Mouse (Mus musculus) cerebellum, postnatal 25 days (tissue): ENCODE measurements at regions not wholly inside any gene's neighbourhood (a gene's known extent, or its start where the extent isn't known, plus 50 kb on each side); places are given as distances from the start of the nearest gene placed in this dataset.
A peak's percentile ranks its signal among the peaks of the same experiment; 100 is the strongest.

Experiments
- DNase-seq, 2 experiments: peaks; one replicate each; pipeline ENCODE4 v3.0.0; 2021; ENCODE audit warnings: mixed read lengths in 2 of 2

DNA sequence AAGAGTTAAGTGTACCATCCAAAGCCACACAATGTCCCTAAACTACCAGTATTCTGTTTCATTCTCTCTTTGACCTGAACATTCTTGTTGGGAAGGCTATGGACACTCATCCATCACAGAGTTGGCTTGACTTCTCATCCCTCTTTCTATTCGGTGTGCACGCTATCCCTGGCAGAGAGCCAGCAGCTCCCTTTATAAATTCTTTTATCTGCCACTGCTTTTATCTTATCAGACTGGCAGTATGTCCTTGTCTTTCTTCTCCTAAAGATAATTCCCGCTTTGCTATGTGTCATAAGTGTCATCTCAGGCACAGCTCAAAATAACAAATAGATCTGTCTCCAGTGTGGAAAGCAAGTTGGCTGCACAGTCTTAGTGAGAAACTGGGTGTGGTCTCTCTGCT, 106.6 kb upstream of the Lipc start:
- DNase-seq: peak in 1 of 2 experiments; percentile 15

DNA sequence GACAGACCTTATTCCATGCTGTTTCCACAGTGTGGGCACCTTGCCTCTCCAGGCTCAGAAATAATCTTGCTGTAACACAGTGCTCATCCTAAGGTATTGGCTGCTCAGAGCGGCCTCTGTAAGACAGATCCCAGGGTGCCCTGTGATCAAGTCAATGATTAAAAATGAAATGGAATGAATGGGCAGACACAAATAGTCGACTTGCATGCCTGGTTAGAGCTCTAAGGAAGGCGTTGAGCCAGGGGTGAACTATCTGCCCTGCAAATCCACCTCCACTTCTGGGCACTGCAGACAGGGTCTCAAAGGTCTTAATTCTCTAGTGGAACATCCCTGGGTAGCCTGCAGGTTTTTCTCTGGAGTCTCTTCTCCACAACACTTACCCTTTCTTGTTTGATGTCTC, 104.8 kb upstream of the Lipc start:
- DNase-seq: no peak

DNA sequence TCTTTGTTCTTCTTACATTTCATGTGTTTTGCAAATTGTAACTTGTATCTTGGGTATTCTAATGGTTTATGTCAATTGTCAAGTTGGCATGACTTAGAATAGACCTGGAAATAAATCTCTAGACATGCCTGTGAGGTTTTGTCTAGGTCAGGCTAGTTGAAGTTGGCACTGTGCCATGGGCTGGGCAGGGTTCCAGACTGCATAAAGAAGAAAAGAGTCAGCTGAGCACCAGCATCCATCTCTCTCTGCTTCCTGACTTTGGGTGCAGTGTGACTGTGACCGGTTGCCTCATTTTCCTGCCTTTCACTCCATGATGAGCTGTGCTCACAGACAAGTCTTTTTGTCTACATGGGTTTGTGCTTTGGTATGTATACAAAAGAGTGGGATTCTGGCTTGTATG, 91.9 kb upstream of the Lipc start:
- peak; percentile 35 to 67 for DNase-seq

DNA sequence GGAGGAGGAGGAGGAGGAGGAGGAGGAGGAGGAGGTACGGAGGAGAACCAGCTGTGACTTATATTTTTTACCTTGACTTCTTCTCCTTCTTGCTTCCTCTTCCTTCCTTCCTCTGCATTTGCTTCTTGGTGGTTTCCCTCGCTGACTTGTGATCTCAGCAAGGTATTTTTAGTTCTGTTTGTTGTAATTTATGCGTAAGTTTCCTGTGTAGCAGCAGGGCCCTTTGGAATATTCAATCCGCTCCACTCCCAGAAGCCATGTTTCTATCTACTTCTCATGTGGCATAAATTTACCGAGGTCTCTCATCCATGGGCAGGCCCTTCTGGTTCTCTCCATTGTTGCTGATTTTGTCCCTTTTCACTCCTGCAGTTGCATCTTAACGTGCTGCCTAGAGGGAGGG, 83.3 kb upstream of the Lipc start:
- DNase-seq: no peak

DNA sequence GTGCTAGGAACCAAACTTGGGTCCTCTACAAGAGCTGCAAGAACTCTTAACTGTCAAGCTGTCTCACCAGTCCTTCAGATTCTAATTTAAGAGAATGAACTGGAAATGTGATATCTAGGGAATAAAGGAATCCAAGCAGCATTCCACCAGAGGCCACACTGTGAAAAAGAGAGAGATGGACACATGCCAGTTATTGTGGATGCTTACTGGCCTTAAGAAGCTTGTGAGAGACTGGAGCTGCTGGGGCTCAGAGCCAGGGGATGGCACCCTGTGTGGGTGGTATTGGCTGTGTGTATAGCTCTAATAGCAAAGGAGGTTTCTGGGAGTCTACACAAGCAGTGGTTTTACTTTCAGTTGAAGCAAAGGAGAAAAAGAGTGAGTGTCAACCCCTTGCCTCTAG, 80.1 kb upstream of the Lipc start:
- DNase-seq: no peak

DNA sequence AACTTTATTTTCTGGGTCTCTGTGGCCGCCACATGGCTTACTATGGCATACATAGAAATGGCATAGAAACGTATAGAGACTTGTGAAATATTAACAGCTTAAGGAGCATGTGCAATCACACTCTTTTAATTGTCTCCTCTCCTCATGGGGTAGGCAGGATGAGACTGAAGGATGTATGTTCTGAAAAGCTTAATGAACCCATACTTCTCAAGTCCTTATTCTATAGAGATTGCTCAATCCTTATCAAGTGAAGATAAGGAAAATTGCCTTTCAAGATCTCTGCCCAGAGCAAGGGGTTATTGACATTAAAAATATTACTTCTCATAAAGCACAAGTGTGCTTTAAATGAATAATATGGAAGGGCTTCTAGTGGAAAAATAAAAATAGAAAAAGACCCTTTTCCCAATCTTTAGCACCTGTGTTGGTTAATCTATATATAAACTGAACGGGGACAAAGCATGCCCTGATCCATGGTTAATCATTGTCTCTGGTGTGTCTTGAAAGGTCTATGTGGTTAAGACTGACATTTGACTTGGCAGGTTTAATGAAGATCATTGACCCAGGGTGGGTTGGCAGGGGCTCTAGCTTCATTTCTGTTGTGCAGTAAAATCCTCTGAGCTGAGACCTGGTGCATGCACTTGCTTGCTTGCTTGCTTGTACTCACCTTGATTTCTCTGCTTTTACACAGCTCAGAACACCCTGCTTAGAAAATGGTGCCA, 78.3 kb upstream of the Lipc start:
- DNase-seq: no peak

DNA sequence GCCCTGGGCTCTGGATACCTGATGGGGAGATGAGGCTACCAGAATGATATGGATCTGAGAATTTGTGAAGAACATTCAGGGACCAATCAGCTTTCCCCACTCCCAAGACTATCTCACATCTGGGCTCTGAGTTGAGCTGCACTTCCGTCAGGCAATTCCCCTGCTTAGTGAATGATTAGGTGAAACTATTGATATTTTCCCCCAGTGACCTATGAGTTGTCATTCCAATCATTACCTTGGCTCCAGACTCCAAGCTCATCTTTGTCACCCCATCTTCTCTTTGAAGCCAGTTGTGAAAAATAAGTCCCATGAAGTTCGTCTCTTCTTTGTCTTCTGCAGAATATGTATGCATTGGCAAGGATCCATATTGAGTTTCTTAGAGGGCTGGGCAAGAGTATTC, 76.1 kb upstream of the Lipc start:
- no peak for DNase-seq

DNA sequence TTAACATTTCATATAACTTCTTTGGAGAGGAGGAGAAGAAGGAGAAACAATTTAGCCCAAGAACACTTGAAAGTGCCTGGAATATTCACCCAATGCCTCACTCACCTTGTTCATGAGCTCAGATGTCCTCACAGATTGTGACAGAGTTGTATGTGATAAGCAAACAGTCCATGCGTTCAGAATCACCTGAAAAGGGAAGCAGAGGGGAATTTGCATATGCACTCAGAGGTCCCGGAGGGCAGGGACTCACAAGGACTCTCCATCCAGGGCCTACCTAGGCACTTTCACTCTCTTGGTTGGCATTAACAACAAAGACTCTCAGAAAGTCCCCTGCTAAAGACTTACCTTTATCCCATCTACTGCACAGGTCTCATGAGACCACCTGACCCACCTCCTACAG, 75.6 kb upstream of the Lipc start:
- DNase-seq: no peak

DNA sequence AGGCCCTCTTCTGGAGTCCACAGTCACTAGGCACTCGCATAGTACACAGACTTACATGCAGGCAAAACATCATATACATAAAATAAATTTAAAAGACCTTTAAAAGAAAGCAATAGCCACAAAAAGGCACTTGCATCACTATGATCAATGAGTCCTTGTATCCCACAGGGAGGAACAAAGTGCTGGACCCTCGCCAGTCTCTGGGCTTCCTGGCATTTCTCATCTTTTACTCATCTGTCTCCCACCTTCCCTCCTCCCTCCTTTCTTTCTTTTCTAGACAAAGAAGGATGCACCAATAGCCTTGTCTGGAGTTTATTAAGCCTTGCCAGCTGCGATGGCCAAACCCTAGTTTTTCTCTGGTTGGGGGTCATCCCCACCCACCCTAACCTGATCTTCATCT, 73.2 kb upstream of the Lipc start:
- DNase-seq: no peak

DNA sequence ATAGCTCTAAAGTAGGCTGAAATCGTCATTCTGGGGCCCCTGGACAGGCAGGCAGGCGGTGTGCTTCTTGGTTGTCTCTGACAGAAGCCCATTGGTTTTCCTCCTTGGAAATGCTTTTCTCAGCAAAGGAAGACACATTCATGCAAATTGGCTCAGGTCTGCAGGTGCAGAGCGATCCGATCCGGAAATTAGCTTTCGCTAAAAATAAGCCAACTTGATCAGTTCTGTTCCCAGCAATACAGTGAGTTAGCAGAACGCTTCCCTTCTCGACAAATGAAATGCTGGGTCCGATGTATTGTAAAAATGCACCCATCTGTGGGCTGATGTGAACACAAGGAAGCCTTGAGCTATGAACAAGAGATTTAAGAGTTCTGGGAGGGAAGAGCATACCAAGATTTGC, 66.2 kb upstream of the Lipc start:
- DNase-seq: no peak

DNA sequence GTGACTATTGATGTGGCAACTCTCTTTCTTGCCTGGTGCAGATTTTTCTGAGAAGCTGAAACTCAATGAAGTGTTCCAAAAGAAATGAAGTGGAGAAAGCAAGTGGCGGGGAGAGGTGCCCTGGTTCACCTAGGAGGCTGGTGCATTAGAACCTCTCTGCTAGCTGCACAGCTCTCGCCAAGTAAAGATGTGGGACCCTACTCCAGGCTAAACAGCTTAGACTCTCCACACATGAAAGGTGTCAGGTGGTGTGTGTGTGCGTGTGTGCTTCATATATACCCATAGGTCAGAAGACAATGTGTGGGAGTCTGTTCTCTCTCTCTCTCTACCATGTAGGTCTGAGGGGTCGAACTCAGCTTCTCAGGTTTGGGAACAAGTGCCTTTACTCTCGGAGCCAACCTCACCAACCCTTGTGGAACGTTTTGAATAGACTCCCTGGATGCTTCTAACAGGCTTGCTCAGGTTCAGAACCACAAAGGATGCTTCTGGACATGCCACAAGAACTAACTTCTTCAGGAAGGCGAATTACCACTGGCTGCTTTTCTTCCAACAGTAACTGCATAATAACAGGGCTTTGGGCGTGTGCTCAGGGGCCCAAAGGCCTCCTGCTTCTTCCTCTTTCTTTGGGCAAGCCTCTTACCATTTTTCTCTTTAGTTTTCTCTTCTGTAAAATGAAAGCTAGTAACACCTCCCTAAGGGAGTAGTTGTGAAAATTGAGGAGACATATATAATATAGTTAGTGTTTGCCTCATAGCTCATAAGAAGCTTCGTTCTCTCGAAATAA, 65.6 kb upstream of the Lipc start:
- DNase-seq: no peak

DNA sequence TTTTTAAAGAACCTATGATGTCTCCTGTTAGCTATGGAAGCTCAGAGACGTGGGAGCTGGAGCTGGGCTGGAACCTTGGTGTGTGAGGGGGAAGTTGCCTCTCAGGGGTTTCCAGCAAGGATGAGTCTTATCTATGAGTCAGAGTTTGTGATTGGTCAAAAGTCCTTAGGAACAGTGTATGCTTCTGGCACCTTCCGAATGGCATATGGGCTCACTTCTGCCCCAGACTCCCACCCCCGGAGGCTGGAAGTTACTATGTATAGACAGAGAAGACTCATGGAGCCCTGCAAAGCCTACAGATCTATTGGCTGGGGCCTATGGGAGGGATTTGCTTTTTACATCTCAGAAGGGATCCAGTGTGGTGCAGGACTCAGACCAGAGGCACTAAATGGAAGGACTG, 63.9 kb upstream of the Lipc start:
- DNase-seq: peak in 1 of 2 experiments; percentile 33

DNA sequence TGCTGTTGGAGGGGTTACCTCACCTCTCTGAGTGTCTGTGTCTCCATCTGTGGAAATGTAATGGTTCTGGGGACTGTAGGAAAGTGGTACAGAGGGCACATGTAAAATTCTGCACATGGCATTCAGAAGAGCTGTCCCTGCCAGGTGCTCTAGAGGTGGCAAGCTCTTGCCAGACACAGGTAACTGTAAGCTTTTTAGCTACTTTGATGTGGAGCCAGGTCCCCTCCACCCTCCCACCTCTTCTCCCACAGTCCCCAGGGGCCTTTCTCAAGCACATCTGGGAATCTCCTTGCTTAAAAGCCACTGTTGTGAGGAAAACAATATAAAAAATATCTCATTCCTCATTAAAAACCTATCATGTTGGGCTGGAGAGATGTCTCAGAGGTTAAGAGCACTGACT, 63.4 kb upstream of the Lipc start:
- DNase-seq: no peak

DNA sequence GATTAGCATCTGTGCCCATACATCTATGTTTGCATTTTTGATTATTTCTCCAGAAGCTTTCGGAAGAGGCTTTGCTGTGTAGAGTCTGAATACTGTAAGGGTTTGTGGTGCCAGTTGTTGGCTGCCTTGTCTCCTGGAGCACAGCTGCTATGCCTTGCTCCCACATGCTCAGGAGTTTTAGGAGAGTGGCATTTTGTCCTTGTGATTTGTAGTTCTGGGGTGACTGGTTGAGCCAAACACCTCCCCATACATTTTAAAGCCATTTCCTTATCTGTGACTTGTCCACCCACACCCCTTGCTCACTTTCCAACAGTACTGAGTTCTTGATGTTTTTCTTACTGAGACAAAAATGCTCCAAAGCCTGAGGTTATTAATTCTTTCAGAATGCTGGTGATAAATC, 60.4 kb upstream of the Lipc start:
- no peak for DNase-seq

DNA sequence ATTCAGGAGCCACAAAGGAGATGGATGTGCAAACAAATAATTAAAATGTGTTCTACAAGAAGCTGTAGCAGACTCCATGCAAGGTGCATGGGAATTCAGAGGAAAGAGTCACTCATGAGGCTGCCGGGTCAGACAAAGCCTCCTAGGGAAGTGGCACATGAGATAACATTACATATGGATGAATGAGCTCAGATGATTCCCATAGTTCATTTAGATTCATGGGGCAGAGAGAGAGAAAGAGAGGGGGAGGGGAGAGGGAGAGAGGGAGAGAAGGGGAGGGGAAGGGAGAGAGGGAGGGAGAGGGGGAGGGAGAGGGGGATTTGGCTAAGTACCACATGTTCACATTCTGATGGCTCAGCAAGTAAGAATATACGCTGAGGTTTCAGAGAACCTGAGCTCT, 52.6 kb upstream of the Lipc start:
- no peak for DNase-seq
